Mouse (Mus musculus) E14TG2a.4 (cell line): ENCODE measurements at regions not wholly inside any gene's neighbourhood (a gene's known extent, or its start where the extent isn't known, plus 50 kb on each side); places are given as distances from the start of the nearest gene placed in this dataset.

Experiments used
- CTCF ChIP-seq: conservative IDR thresholded peaks from 2 replicates; pipeline ENCODE4 v1.5.1; 2014; ENCODE audit warnings: low read length
- POU5F1 ChIP-seq: IDR thresholded peaks from 2 replicates; pipeline ENCODE4 v1.6.1; 2014; ENCODE audit warnings: low read length, borderline replicate concordance

- no peak for TF ChIP-seq CTCF
- no peak for TF ChIP-seq POU5F1
These were observed 339.7 kb downstream of the Elavl2 start for GRCm38 (mm10) chr4:91060933-91061332.
